Mouse (Mus musculus): ENCODE results near the gene 1500015O10Rik.
A peak's percentile ranks its signal among the peaks of the same experiment; 100 is the strongest.

Gene 1500015O10Rik

GRCm38 (mm10) chr1:43730491-43730924, at the start of gene 1500015O10Rik:
1500015O10Rik (plus strand) TSS chr1:43730602.
- DNase-seq (ENCODE audit: low spot score in 2 of 2), result peak in 1 of 2 experiments; percentile 14

GRCm38 (mm10) chr1:43689983-43690382, 40.4 kb upstream of the 1500015O10Rik start:
- DNase-seq (ENCODE audit: low spot score in 2 of 2), result no peak

GRCm38 (mm10) chr1:43690507-43690906, 39.9 kb upstream of the 1500015O10Rik start:
- no peak for DNase-seq (ENCODE audit: low spot score in 2 of 2)

GRCm38 (mm10) chr1:43694076-43694475, 36.3 kb upstream of the 1500015O10Rik start:
- no peak for DNase-seq (ENCODE audit: low spot score in 2 of 2)

- DNase-seq (ENCODE audit: low spot score in 2 of 2), result peak in 1 of 2 experiments; percentile 16
These were observed 35.4 kb upstream of the 1500015O10Rik start for GRCm38 (mm10) chr1:43694851-43695545.

GRCm38 (mm10) chr1:43698577-43699000, 31.8 kb upstream of the 1500015O10Rik start:
- no peak for DNase-seq (ENCODE audit: low spot score in 2 of 2)

- DNase-seq (ENCODE audit: low spot score in 2 of 2), result no peak
These were observed 15.6 kb upstream of the 1500015O10Rik start for GRCm38 (mm10) chr1:43714841-43715240.

- no peak for DNase-seq (ENCODE audit: low spot score in 2 of 2)
These were observed 12.4 kb upstream of the 1500015O10Rik start for GRCm38 (mm10) chr1:43717967-43718366.

GRCm38 (mm10) chr1:43718793-43719192, 11.6 kb upstream of the 1500015O10Rik start:
- DNase-seq (ENCODE audit: low spot score in 2 of 2), result no peak

GRCm38 (mm10) chr1:43722459-43722858, 7.9 kb upstream of the 1500015O10Rik start:
- no peak for DNase-seq (ENCODE audit: low spot score in 2 of 2)

GRCm38 (mm10) chr1:43732100-43732499, 1.7 kb downstream of the 1500015O10Rik start:
- DNase-seq (ENCODE audit: low spot score in 2 of 2), result no peak

GRCm38 (mm10) chr1:43732657-43733056, 2.3 kb downstream of the 1500015O10Rik start:
- DNase-seq (ENCODE audit: low spot score in 2 of 2), result no peak

GRCm38 (mm10) chr1:43737812-43738518, 7.6 kb downstream of the 1500015O10Rik start:
- peak; percentile 16 to 50 for DNase-seq (ENCODE audit: low spot score in 2 of 2)

- DNase-seq (ENCODE audit: low spot score in 2 of 2), result no peak
These were observed 8.1 kb downstream of the 1500015O10Rik start for GRCm38 (mm10) chr1:43738519-43738894.

- DNase-seq (ENCODE audit: low spot score in 2 of 2), result no peak
These were observed 24.3 kb downstream of the 1500015O10Rik start for GRCm38 (mm10) chr1:43754448-43755312.

GRCm38 (mm10) chr1:43760085-43760484, 29.7 kb downstream of the 1500015O10Rik start:
- no peak for DNase-seq (ENCODE audit: low spot score in 2 of 2)

GRCm38 (mm10) chr1:43764481-43764880, 34.1 kb downstream of the 1500015O10Rik start:
- DNase-seq (ENCODE audit: low spot score in 2 of 2), result no peak

- no peak for DNase-seq (ENCODE audit: low spot score in 2 of 2)
These were observed 35.9 kb downstream of the 1500015O10Rik start for GRCm38 (mm10) chr1:43766328-43766727.

GRCm38 (mm10) chr1:43768385-43768990, 38.1 kb downstream of the 1500015O10Rik start:
- no peak for DNase-seq (ENCODE audit: low spot score in 2 of 2)

GRCm38 (mm10) chr1:43769348-43769747, 38.9 kb downstream of the 1500015O10Rik start:
- DNase-seq (ENCODE audit: low spot score in 2 of 2), result no peak

- no peak for DNase-seq (ENCODE audit: low spot score in 2 of 2)
These were observed 39.6 kb downstream of the 1500015O10Rik start for GRCm38 (mm10) chr1:43770032-43770431.

GRCm38 (mm10) chr1:43772694-43773093, 42.3 kb downstream of the 1500015O10Rik start:
- no peak for DNase-seq (ENCODE audit: low spot score in 2 of 2)

All from spleen, postnatal 10 days (tissue).